Mouse (Mus musculus) limb, embryonic 14.5 days (tissue): Measurements from ENCODE around the gene Gls2. TPM values are rescaled to one million over a fixed set of nuclear protein-coding genes. Genes with fewer than 3 reads are reported as not detected.
"Not testable (repeated sequence)": the region's sequence is repeated elsewhere in the genome, so short reads cannot be mapped to it uniquely, and the experiment has no call there.

Experiments used
- ATAC-seq: fragments of 200-750 bp; cut with Nextera tagmentation; 2 replicates; pipeline ENCODE4 v1.8.0; 2017; ENCODE audit warnings: low read depth, moderate number of reproducible peaks, moderate TSS enrichment; ENCODE audit not compliant: low FRiP score
- DNase-seq: peaks from one replicate; pipeline ENCODE4 v3.0.0-alpha.2; 2015; ENCODE audit warnings: low spot score
- H3K27ac ChIP-seq: fragments of 300-500 bp; sonication (generic); replicated peaks from 2 replicates; pipeline ENCODE4 v1.5.1; 2014; ENCODE audit warnings: low read depth, mild to moderate bottlenecking, low read length, moderate library complexity, mixed read lengths
- H3K27me3 ChIP-seq: fragments of 300-500 bp; sonication (generic); 2 replicates; pipeline ENCODE4 v1.6.1; 2014; ENCODE audit warnings: low read length, mixed read lengths; ENCODE audit not compliant: control insufficient read depth, insufficient read depth
- H3K36me3 ChIP-seq: fragments of 300-500 bp; sonication (generic); 2 replicates; pipeline ENCODE4 v1.6.1; 2014; ENCODE audit warnings: mild to moderate bottlenecking, low read length, moderate library complexity, mixed read lengths; ENCODE audit not compliant: control insufficient read depth, insufficient read depth
- H3K4me1 ChIP-seq: fragments of 300-500 bp; sonication (generic); 2 replicates; pipeline ENCODE4 v1.6.1; 2014; ENCODE audit warnings: antibody characterized with exemption, low read length, mixed read lengths; ENCODE audit not compliant: control insufficient read depth, insufficient read depth
- H3K4me2 ChIP-seq: fragments of 300-500 bp; sonication (generic); replicated peaks from 2 replicates; pipeline ENCODE4 v1.6.1; 2014; ENCODE audit warnings: low read depth, mild to moderate bottlenecking, low read length, moderate library complexity; ENCODE audit not compliant: severe bottlenecking
- H3K4me3 ChIP-seq: fragments of 300-500 bp; sonication (generic); replicated peaks from 2 replicates; pipeline ENCODE4 v1.5.1; 2014; ENCODE audit warnings: low read length
- H3K9ac ChIP-seq: fragments of 300-500 bp; sonication (generic); 2 replicates; pipeline ENCODE4 v1.6.1; 2014; ENCODE audit warnings: mild to moderate bottlenecking, low read depth, low read length, moderate library complexity; ENCODE audit not compliant: severe bottlenecking
- H3K9me3 ChIP-seq: fragments of 300-500 bp; sonication (generic); 2 replicates; pipeline ENCODE4 v1.6.1; 2016; ENCODE audit warnings: low read length; ENCODE audit not compliant: control insufficient read depth
- POLR2A ChIP-seq: fragments of 200-500 bp; IDR thresholded peaks from 2 replicates; pipeline ENCODE4 v1.8.0; 2012; ENCODE audit warnings: inconsistent platforms, mild to moderate bottlenecking, moderate library complexity, borderline replicate concordance; ENCODE audit not compliant: insufficient read depth, insufficient read length; ENCODE audit errors: extremely low read depth
- WGBS: fragments of 180-500 bp; shearing (Covaris S2); extraction: QIAGEN DNeasy Blood & Tissue Kit; methylation state at CpG from one replicate; pipeline ENCODE4 v1.1.7; 2014; 5-methylcytosine and 5-hydroxymethylcytosine counted together
- polyA plus RNA-seq, 2 experiments: library from polyadenylated mRNA; depleted of rRNA in 1 of 2; stranded (reverse) in 1 of 2; unstranded in 1 of 2; fragments of >200 nt; fragmentation: Nextera tagmentation in 1 of 2; extraction: Ambion mirVana in 1 of 2; gene quantifications; 2 replicates each; pipeline versions ENCODE4 v1.2.1 to v1.2.3; 2012 to 2014

Gls2 gene
- polyA plus RNA-seq, 2 experiments, result 2.5 to 5.8 TPM

GRCm38 (mm10) chr10:128153978-128154377 lies 40.3 kb upstream of the Gls2 start:
- H3K36me3 ChIP-seq, result peaks cover 8% of the 10 kb centered on the region
- TF ChIP-seq POLR2A, result no peak
- DNase-seq (no peak), ATAC-seq (no peak)
- no peaks in the 10 kb centered on the region for H3K27me3 ChIP-seq
- H3K4me3 ChIP-seq, result no peak overlapping the region
- no peak overlapping the region for H3K9ac ChIP-seq
- peaks cover 6% of the 10 kb centered on the region for H3K4me1 ChIP-seq
- H3K27ac ChIP-seq, result no peak overlapping the region
- no peak overlapping the region for H3K4me2 ChIP-seq
- WGBS, result 68% methylated on average over 3 of the region's 3 CpGs
- no peaks in the 10 kb centered on the region for H3K9me3 ChIP-seq

DNA sequence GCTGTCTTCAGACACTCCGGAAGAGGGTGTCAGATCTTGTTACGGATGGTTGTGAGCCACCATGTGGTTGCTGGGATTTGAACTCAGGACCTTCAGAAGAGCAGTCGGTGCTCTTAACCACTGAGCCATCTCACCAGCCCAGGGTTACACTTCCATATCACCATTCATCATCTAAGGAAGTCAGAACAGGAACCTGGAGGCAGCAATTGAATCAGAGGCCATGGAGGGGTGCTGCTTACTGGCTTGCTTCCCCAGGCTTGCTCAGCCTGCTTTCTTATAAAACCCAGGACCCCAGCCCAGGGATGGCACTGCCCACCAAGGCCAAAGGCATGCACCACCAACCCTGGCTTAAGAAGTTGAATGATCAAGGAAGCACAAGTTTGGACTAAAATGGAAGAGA lies 28.5 kb upstream of the Gls2 start:
- H3K4me3 ChIP-seq, ATAC-seq, H3K27me3 ChIP-seq, H3K27ac ChIP-seq, H3K9me3 ChIP-seq, DNase-seq, H3K4me1 ChIP-seq, H3K9ac ChIP-seq, H3K36me3 ChIP-seq, H3K4me2 ChIP-seq: not testable (repeated sequence)
- 100% methylated on average over 2 of the region's 3 CpGs for WGBS

DNA sequence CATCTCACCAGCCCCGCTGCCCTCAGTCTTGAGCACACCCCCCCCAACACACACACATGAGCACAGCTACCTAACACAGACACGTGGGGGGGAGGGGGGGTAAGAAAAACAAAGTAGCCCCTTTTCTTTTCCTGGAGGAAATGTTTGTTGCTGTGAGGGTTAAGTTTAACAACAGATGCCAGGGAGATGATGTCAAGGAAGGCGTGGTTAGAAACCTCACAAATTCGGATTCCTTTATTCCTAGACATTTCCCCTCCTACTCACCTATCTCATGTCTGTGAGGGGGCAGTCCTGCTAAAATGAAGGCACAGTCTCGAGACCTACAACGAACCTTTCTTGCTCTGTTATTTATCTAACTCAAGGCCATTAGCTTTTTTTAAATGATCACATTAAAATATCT lies 27.2 kb upstream of the Gls2 start:
- no peaks in the 10 kb centered on the region for H3K36me3 ChIP-seq
- no peak for ATAC-seq
- 45% methylated on average over 6 of the region's 6 CpGs for WGBS
- H3K9ac ChIP-seq, result no peak overlapping the region
- peaks cover 5% of the 10 kb centered on the region; the same call in 1 of the 2 replicates for H3K4me1 ChIP-seq
- no peaks in the 10 kb centered on the region for H3K27me3 ChIP-seq
- TF ChIP-seq POLR2A, result no peak
- H3K4me2 ChIP-seq, result no peak overlapping the region
- no peak overlapping the region for H3K27ac ChIP-seq
- no peak overlapping the region for H3K4me3 ChIP-seq
- DNase-seq, result no peak
- H3K9me3 ChIP-seq, result no peaks in the 10 kb centered on the region

GRCm38 (mm10) chr10:128171348-128171747 lies 22.9 kb upstream of the Gls2 start:
- not testable (repeated sequence) for H3K4me2 ChIP-seq, ATAC-seq

GRCm38 (mm10) chr10:128175302-128175701 lies 19.0 kb upstream of the Gls2 start:
- Histone ChIP-seq H3K27ac (peak overlapping the region; percentile 91), H3K36me3 (no peaks in the 10 kb centered on the region), H3K4me3 (peak overlapping the region; percentile 65), H3K9me3 (no peaks in the 10 kb centered on the region), H3K4me1 (peaks cover 23% of the 10 kb centered on the region), H3K9ac (peak overlapping the region; percentile 69), H3K4me2 (peak overlapping the region; percentile 79), H3K27me3 (no peaks in the 10 kb centered on the region)
- no peak for TF ChIP-seq POLR2A
- DNase-seq, result no peak
- 11% methylated on average over 3 of the region's 3 CpGs for WGBS
- ATAC-seq, result no peak

More at GRCm38 (mm10) chr10:128171348-128171747, 22.9 kb upstream of the Gls2 start:
- H3K4me3 ChIP-seq, H3K27ac ChIP-seq, H3K36me3 ChIP-seq, DNase-seq, H3K9ac ChIP-seq, H3K9me3 ChIP-seq, H3K27me3 ChIP-seq: not testable (repeated sequence)
- WGBS, result 97% methylated on average over 10 of the region's 10 CpGs
- H3K4me1 ChIP-seq, result peaks cover 20% of the 10 kb centered on the region
